Mouse (Mus musculus) heart, embryonic 15.5 days (tissue): ENCODE results near the gene Tpi1. TPM values are rescaled to one million over a fixed set of nuclear protein-coding genes. Genes with fewer than 3 reads are reported as not detected.
"Not testable (repeated sequence)": the region's sequence is repeated elsewhere in the genome, so short reads cannot be mapped to it uniquely, and the experiment has no call there.

Source experiments
- ATAC-seq: fragments of 200-750 bp; cut with Nextera tagmentation; replicated peaks from 2 replicates; pipeline ENCODE4 v1.8.0; 2017; ENCODE audit warnings: low read depth, moderate TSS enrichment; ENCODE audit not compliant: insufficient number of reproducible peaks, insufficient read depth, low FRiP score
- H3K27ac ChIP-seq: fragments of 300-500 bp; sonication (generic); 2 replicates; pipeline ENCODE4 v1.5.1; 2015; ENCODE audit warnings: mild to moderate bottlenecking, inconsistent platforms
- H3K27me3 ChIP-seq: fragments of 300-500 bp; sonication (generic); 2 replicates; pipeline ENCODE4 v1.6.1; 2015; ENCODE audit warnings: inconsistent platforms
- H3K36me3 ChIP-seq: fragments of 300-500 bp; sonication (generic); 2 replicates; pipeline ENCODE4 v1.6.1; 2015; ENCODE audit warnings: mild to moderate bottlenecking, inconsistent platforms
- H3K4me1 ChIP-seq: fragments of 300-500 bp; sonication (generic); replicated peaks from 2 replicates; pipeline ENCODE4 v1.6.1; 2015; ENCODE audit warnings: inconsistent platforms
- H3K4me2 ChIP-seq: fragments of 300-500 bp; sonication (generic); 2 replicates; pipeline ENCODE4 v1.6.1; 2015; ENCODE audit warnings: inconsistent platforms, mild to moderate bottlenecking, moderate library complexity
- H3K4me3 ChIP-seq: fragments of 300-500 bp; sonication (generic); 2 replicates; pipeline ENCODE4 v1.5.1; 2015; ENCODE audit warnings: mild to moderate bottlenecking, inconsistent platforms
- H3K9ac ChIP-seq: fragments of 300-500 bp; sonication (generic); 2 replicates; pipeline ENCODE4 v1.6.1; 2015; ENCODE audit warnings: mild to moderate bottlenecking, inconsistent platforms
- H3K9me3 ChIP-seq: fragments of 300-500 bp; sonication (generic); replicated peaks from 2 replicates; pipeline ENCODE4 v1.6.1; 2016; ENCODE audit warnings: inconsistent platforms
- WGBS: fragments of 180-500 bp; shearing (Covaris S2); methylation state at CpG from one replicate; pipeline ENCODE4 v1.1.7; 2015; ENCODE audit warnings: mixed read lengths; 5-methylcytosine and 5-hydroxymethylcytosine counted together
- polyA plus RNA-seq: library from polyadenylated mRNA; unstranded; fragments of >200 nt; fragmentation: Nextera tagmentation; extraction: Ambion mirVana; gene quantifications from 2 replicates; pipeline ENCODE4 v1.2.1, GENCODE M21; 2015

Tpi1 gene
- polyA plus RNA-seq, 1 experiment from 2014 or later = 1,352 TPM

GRCm38 (mm10) chr6:124856321-124856720, 42.2 kb upstream of the Tpi1 start:
- ATAC-seq = peak; percentile 29; the same call in 1 of the 2 replicates
- Histone ChIP-seq H3K4me3 (peak overlapping the region; percentile 81), H3K4me1 (peaks cover 35% of the 10 kb centered on the region), H3K9me3 (no peaks in the 10 kb centered on the region), H3K27me3 (peaks cover 27% of the 10 kb centered on the region), H3K27ac (peak overlapping the region; percentile 35), H3K36me3 (peaks cover 8% of the 10 kb centered on the region; the same call in 1 of the 2 replicates), H3K4me2 (peak overlapping the region; percentile 98), H3K9ac (peak overlapping the region; percentile 84)
- 8% methylated on average over 13 of the region's 14 CpGs for WGBS

DNA sequence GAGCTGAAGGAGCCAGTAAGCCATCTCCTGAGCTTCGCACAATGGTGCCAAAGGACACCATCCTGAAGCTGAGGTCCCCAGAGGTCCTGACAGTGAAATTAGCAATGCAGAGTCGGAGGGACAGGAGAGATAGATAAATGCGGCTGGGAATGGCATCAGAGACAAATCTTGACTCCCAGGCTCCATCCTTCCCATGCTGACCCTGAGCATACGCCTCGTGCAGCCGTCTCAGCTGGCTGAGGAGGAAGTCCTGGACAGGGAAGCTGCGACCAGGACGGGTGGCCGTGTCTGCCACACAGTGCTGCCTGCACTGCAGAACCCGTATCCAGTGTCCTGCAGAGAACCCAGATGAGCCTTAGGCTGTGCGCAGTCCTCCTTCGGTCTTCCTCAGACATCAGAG, 40.6 kb upstream of the Tpi1 start:
- peaks cover 8% of the 10 kb centered on the region; the same call in 1 of the 2 replicates for H3K36me3 ChIP-seq
- H3K9me3 ChIP-seq = no peaks in the 10 kb centered on the region
- H3K4me1 ChIP-seq = peaks cover 29% of the 10 kb centered on the region
- H3K27ac ChIP-seq = no peak overlapping the region
- no peak overlapping the region for H3K4me2 ChIP-seq
- peaks cover 21% of the 10 kb centered on the region for H3K27me3 ChIP-seq
- no peak overlapping the region for H3K4me3 ChIP-seq
- WGBS = 68% methylated on average over 12 of the region's 12 CpGs
- no peak for ATAC-seq
- H3K9ac ChIP-seq = no peak overlapping the region

DNA sequence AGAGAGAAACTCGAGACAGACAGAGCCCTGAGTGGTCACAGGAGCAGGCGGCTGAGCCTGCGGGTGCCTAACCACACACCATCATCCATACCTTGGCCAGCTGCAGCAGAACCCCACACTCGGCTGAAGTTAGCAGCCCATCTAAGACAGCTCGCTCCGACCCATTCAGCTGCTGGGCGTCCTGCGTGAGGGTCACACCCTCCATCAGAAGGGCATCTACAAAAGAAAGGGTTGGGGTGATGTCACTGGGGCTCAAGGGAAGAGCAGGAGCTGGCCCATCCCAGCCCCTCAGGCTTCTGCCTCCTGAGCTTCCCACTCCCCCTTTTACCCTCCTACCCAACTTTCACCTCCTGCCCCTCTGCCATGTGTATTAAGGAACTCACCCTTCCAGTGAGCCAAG, 36.4 kb upstream of the Tpi1 start:
- 54% methylated on average over 8 of the region's 8 CpGs for WGBS
- H3K9ac ChIP-seq = no peak overlapping the region
- no peaks in the 10 kb centered on the region; the same call in 1 of the 2 replicates for H3K27me3 ChIP-seq
- peaks cover 15% of the 10 kb centered on the region for H3K4me1 ChIP-seq
- H3K27ac ChIP-seq = no peak overlapping the region
- no peak overlapping the region for H3K4me2 ChIP-seq
- no peaks in the 10 kb centered on the region for H3K9me3 ChIP-seq
- H3K4me3 ChIP-seq = no peak overlapping the region
- ATAC-seq = no peak
- H3K36me3 ChIP-seq = peaks cover 12% of the 10 kb centered on the region; the same call in 1 of the 2 replicates

- H3K36me3 ChIP-seq = 0 out of 2 replicates have a peak, but pooled peaks cover 4% of the 10 kb centered on the region
- no peaks in the 10 kb centered on the region for H3K9me3 ChIP-seq
- no peak overlapping the region for H3K9ac ChIP-seq
- H3K4me1 ChIP-seq = peaks cover 5% of the 10 kb centered on the region
- no peak overlapping the region; the same call in 1 of the 2 replicates for H3K4me2 ChIP-seq
- ATAC-seq = peak; percentile 73
- no peaks in the 10 kb centered on the region; the same call in 1 of the 2 replicates for H3K27me3 ChIP-seq
- H3K4me3 ChIP-seq = no peak overlapping the region
- H3K27ac ChIP-seq = no peak overlapping the region
- 11% methylated on average over 9 of the region's 9 CpGs for WGBS
Measured at GRCm38 (mm10) chr6:124847305-124847704, 33.2 kb upstream of the Tpi1 start.

DNA sequence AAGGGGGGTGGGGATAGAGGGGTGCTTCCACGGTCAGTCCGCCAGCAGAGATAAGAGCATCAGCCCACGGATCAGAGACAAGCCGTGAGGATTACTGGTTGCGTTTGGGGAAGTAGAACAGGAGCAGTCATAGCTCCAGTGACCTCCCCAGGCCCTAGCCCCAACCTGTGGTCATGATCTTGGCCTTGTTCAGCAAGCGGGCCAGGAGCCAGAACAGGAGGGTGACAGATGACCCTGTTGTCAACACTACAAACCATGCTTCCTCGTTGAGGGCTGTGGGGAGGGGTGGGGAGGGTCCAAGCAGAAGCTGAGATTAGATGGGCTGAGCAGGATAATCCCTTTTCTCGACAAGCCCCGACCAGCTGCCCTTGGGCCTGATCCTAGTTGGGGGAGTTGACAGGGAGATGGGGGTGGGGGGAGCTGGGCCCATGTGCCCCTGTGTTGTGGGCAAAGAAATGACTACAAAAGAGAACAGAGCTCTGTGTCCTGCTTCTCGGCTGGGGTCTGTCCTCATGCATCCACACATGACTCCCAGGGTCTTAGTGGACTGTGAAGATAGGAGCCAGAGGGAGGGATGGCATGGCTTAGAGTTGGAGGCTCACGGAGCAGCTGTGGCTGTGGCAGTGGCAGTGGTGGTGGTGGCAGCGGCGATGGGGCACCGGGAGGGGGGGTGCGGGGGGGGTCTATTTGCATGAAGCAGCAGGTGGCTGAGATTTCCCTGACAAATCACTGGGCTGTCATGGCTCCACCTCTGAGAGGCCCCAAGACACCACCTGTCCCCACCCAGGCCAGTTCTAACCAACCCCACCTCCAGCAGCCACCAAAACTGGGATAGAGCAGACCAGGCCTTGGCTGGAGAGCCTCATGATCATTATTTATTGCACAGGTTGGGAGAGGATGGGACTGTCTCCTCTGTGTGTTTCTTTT, 26.4 kb upstream of the Tpi1 start, which contains the start of gene Gnb3:
Gene Gnb3 (minus strand): TSS at position 35 of the 927 bp plus-strand sequence.
- Histone ChIP-seq H3K27ac (peak within 1 kb of the TSS; percentile 38), H3K9ac (peak within 1 kb of the TSS; percentile 41), H3K9me3 (no peaks in the 10 kb centered on the region), H3K27me3 (no peaks in the 10 kb centered on the region), H3K4me2 (peak within 1 kb of the TSS; percentile 38), H3K4me1 (peaks cover 39% of the 10 kb centered on the region), H3K4me3 (no peak within 1 kb of the TSS), H3K36me3 (no peaks in the 10 kb centered on the region)
- ATAC-seq = peak; percentile 60
- 26% methylated on average over 15 of the region's 15 CpGs for WGBS

DNA sequence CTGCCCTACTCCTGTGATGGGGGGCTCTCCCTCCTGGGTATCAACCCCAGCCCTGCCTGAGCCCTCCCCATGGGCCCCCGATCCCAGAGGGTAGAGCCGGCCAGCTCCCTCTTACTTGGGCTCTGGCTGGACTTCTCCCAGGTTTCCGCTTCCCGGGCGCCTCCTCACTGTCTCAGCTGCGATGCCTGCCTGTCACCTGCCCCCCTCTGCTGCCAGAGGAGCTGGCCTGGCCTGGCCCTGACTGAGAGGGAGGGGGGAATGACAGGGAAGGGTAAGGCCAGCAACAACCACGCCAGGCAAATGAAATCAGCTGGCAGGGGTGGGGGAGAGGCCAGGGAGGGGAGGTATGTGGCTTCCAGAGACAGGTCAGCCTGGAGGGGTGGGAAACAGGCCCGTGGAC, 25.7 kb upstream of the Tpi1 start:
- 12% methylated on average over 8 of the region's 8 CpGs for WGBS

DNA sequence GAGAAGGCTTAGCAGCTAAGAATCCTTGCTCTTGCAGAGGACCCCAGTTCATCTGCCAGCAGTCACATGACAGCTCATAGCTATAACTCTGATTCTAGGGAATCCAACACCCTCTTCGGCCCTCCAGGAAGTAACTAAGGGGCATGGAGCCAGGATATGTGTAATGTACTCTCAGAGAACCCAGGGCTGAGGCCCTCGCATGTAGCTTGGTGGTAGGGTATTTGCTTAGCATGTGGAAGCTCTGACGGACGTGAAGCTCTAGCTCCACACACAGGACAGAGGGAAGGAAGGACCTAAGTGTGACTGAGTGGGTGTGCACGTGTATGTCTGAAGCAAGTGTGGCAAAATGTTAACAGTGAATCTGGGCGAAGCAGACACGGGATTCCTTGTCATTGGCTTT, 22.3 kb upstream of the Tpi1 start:
- no peak overlapping the region for H3K27ac ChIP-seq
- ATAC-seq = no peak
- 58% methylated on average over 7 of the region's 7 CpGs for WGBS
- no peaks in the 10 kb centered on the region for H3K9me3 ChIP-seq
- no peak overlapping the region for H3K4me3 ChIP-seq
- peaks cover 40% of the 10 kb centered on the region for H3K4me1 ChIP-seq
- no peak overlapping the region for H3K9ac ChIP-seq
- H3K4me2 ChIP-seq = no peak overlapping the region
- H3K36me3 ChIP-seq = peaks cover 15% of the 10 kb centered on the region
- no peaks in the 10 kb centered on the region for H3K27me3 ChIP-seq

More for the DNA sequence above, 25.7 kb upstream of the Tpi1 start:
- H3K36me3 ChIP-seq = no peaks in the 10 kb centered on the region
- ATAC-seq = peak; percentile 33
- H3K4me2 ChIP-seq = peak overlapping the region; percentile 38
- H3K27ac ChIP-seq = peak overlapping the region; percentile 38
- H3K27me3 ChIP-seq = no peaks in the 10 kb centered on the region
- H3K9me3 ChIP-seq = no peaks in the 10 kb centered on the region
- H3K4me1 ChIP-seq = peaks cover 40% of the 10 kb centered on the region
- no peak overlapping the region for H3K4me3 ChIP-seq
- H3K9ac ChIP-seq = peak overlapping the region; percentile 41

- no peak for ATAC-seq
- Histone ChIP-seq H3K9me3 (no peaks in the 10 kb centered on the region), H3K36me3 (peaks cover 15% of the 10 kb centered on the region), H3K9ac (no peak overlapping the region), H3K27ac (no peak overlapping the region), H3K27me3 (no peaks in the 10 kb centered on the region), H3K4me3 (no peak overlapping the region), H3K4me1 (peaks cover 43% of the 10 kb centered on the region), H3K4me2 (no peak overlapping the region)
- WGBS = 59% methylated on average over 10 of the region's 10 CpGs
Measured at GRCm38 (mm10) chr6:124835531-124835930, 21.4 kb upstream of the Tpi1 start.

- peaks cover 38% of the 10 kb centered on the region for H3K4me1 ChIP-seq
- H3K9ac ChIP-seq = no peak overlapping the region
- peaks cover 15% of the 10 kb centered on the region for H3K36me3 ChIP-seq
- H3K9me3 ChIP-seq = no peaks in the 10 kb centered on the region
- H3K4me3 ChIP-seq = no peak overlapping the region
- ATAC-seq = no peak
- H3K4me2 ChIP-seq = no peak overlapping the region
- H3K27ac ChIP-seq = no peak overlapping the region
- no peaks in the 10 kb centered on the region for H3K27me3 ChIP-seq
- 85% methylated on average over 6 of the region's 6 CpGs for WGBS
Measured at GRCm38 (mm10) chr6:124834512-124835081, 20.5 kb upstream of the Tpi1 start.

- H3K4me3 ChIP-seq = no peak overlapping the region
- H3K9me3 ChIP-seq = no peaks in the 10 kb centered on the region
- H3K27me3 ChIP-seq = no peaks in the 10 kb centered on the region
- 92% methylated on average over 8 of the region's 8 CpGs for WGBS
- peaks cover 30% of the 10 kb centered on the region for H3K4me1 ChIP-seq
- peaks cover 15% of the 10 kb centered on the region for H3K36me3 ChIP-seq
- no peak overlapping the region for H3K27ac ChIP-seq
- no peak for ATAC-seq
- no peak overlapping the region for H3K9ac ChIP-seq
- H3K4me2 ChIP-seq = no peak overlapping the region; the same call in 1 of the 2 replicates
Measured at GRCm38 (mm10) chr6:124831649-124832048, 17.6 kb upstream of the Tpi1 start.

DNA sequence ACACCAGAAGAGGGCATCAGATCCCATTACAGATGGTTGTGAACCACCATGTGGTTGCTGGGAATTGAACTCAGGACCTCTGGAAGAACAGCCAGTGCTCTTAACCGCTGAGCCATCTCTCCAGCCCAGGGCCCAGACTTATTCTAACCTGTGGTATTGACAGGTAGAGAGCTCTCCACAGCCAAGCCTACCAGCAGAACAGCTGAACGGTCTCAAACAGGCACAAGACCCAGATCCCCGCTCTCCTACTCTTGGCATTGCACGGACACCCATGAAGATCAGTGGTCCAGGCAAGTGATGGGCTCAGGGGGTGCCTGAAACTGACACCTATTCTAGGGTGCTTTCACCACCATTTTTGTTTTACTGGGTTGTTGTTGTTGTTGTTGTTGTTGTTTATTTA, 17.1 kb upstream of the Tpi1 start:
- H3K9ac ChIP-seq, H3K27me3 ChIP-seq, H3K9me3 ChIP-seq, ATAC-seq, H3K27ac ChIP-seq: not testable (repeated sequence)
- H3K36me3 ChIP-seq = peaks cover 16% of the 10 kb centered on the region
- H3K4me2 ChIP-seq = peak overlapping the region; percentile 83
- peak overlapping the region; percentile 67 for H3K4me3 ChIP-seq
- 97% methylated on average over 4 of the region's 4 CpGs for WGBS
- H3K4me1 ChIP-seq = peaks cover 27% of the 10 kb centered on the region
